Mouse (Mus musculus) intestine, embryonic 16.5 days (tissue): ENCODE data around the gene Cstad. TPM values are rescaled to one million over a fixed set of nuclear protein-coding genes. Genes with fewer than 3 reads are reported as not detected.

ENCODE experiments used
- ATAC-seq: fragments of 200-750 bp; cut with Nextera tagmentation; 2 replicates; pipeline ENCODE4 v1.8.0; 2017; ENCODE audit warnings: moderate TSS enrichment, moderate library complexity
- H3K27ac ChIP-seq: fragments of 300-500 bp; sonication (generic); 2 replicates; pipeline ENCODE4 v1.5.1; 2014; ENCODE audit warnings: mild to moderate bottlenecking, low read length
- H3K27me3 ChIP-seq: fragments of 300-500 bp; sonication (generic); replicated peaks from 2 replicates; pipeline ENCODE4 v1.6.1; 2014; ENCODE audit warnings: low read length, control low read depth, mixed read lengths; ENCODE audit not compliant: control insufficient read depth, insufficient read depth
- H3K36me3 ChIP-seq: fragments of 300-500 bp; sonication (generic); 2 replicates; pipeline ENCODE4 v1.6.1; 2014; ENCODE audit warnings: low read length, control low read depth; ENCODE audit not compliant: control insufficient read depth, insufficient read depth
- H3K4me1 ChIP-seq: fragments of 300-500 bp; sonication (generic); 2 replicates; pipeline ENCODE4 v1.6.1; 2014; ENCODE audit warnings: low read length, control low read depth, mixed read lengths; ENCODE audit not compliant: control insufficient read depth, insufficient read depth
- H3K4me2 ChIP-seq: fragments of 300-500 bp; sonication (generic); 2 replicates; pipeline ENCODE4 v1.6.1; 2014; ENCODE audit warnings: low read depth, low read length, control low read depth
- H3K4me3 ChIP-seq: fragments of 300-500 bp; sonication (generic); 2 replicates; pipeline ENCODE4 v1.5.1; 2014; ENCODE audit warnings: mild to moderate bottlenecking, low read length
- H3K9ac ChIP-seq: fragments of 300-500 bp; sonication (generic); 2 replicates; pipeline ENCODE4 v1.6.1; 2014; ENCODE audit warnings: low read depth, low read length
- H3K9me3 ChIP-seq: fragments of 300-500 bp; sonication (generic); 2 replicates; pipeline ENCODE4 v1.6.1; 2016; ENCODE audit warnings: low read length, control low read depth; ENCODE audit not compliant: control insufficient read depth
- WGBS: fragments of 180-500 bp; shearing (Covaris S2); extraction: QIAGEN DNeasy Blood & Tissue Kit; methylation state at CpG from one replicate; pipeline ENCODE4 v1.1.7; 2014; 5-methylcytosine and 5-hydroxymethylcytosine counted together
- polyA plus RNA-seq: library from polyadenylated mRNA; unstranded; fragments of >200 nt; fragmentation: Nextera tagmentation; extraction: Ambion mirVana; gene quantifications from 2 replicates; pipeline ENCODE4 v1.2.1, GENCODE M21; 2015

Cstad gene
- polyA plus RNA-seq, 1 experiment from 2014 or later: 0.99 TPM

DNA sequence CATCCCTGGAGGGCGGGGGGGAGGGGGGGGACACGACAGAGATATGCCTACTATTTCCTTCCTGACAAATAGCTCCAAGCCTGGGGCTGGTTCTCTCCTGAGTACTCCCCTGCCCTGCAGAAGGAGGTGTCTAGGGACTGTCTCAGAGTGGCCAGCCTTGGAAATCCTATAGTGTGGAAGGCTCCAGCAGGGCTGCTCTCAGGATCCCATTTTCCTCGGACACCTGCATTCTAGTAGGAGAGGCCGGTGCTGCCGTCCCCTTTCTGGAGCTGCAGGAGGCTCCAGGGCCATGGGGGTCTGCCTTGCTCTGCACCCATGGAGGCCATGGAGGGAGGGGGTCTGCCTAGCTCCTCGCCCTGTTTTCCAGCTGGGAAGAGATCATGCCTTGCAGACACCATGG is 2.4 kb upstream of the Cstad start:
- Histone ChIP-seq H3K4me1 (peaks cover 29% of the 10 kb centered on the region), H3K27ac (no peak overlapping the region), H3K4me2 (no peak overlapping the region), H3K27me3 (no peaks in the 10 kb centered on the region), H3K4me3 (no peak overlapping the region), H3K9ac (no peak overlapping the region), H3K36me3 (no peaks in the 10 kb centered on the region), H3K9me3 (no peaks in the 10 kb centered on the region)
- WGBS: 77% methylated on average over 6 of the region's 6 CpGs
- ATAC-seq: no peak

DNA sequence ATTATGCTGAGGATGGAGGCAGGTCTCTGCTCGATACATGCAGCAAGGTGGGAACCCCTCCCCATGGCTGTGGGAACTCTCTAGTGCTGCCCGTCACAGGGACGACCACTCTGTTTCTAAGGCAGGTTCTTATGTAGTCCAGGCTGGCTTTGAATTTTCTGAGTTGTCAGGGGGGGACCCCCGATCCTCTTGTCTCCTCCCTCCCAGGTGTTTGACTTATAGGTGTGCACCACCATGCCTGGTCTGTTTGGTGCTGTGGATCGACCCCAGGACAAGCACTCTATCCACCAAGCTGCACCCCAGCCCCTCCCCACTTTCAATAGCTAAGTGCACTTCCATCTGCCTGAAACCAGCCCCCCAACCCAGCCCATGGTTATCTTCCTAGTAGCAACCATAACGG is 1.9 kb upstream of the Cstad start:
- no peak overlapping the region for H3K27ac ChIP-seq
- H3K36me3 ChIP-seq: no peaks in the 10 kb centered on the region
- WGBS: 77% methylated on average over 6 of the region's 6 CpGs
- peak overlapping the region; percentile 78; the same call in 1 of the 2 replicates for H3K9ac ChIP-seq
- ATAC-seq: no peak
- H3K9me3 ChIP-seq: no peaks in the 10 kb centered on the region
- H3K4me1 ChIP-seq: peaks cover 29% of the 10 kb centered on the region
- no peak overlapping the region for H3K4me3 ChIP-seq
- H3K27me3 ChIP-seq: no peaks in the 10 kb centered on the region
- no peak overlapping the region for H3K4me2 ChIP-seq

DNA sequence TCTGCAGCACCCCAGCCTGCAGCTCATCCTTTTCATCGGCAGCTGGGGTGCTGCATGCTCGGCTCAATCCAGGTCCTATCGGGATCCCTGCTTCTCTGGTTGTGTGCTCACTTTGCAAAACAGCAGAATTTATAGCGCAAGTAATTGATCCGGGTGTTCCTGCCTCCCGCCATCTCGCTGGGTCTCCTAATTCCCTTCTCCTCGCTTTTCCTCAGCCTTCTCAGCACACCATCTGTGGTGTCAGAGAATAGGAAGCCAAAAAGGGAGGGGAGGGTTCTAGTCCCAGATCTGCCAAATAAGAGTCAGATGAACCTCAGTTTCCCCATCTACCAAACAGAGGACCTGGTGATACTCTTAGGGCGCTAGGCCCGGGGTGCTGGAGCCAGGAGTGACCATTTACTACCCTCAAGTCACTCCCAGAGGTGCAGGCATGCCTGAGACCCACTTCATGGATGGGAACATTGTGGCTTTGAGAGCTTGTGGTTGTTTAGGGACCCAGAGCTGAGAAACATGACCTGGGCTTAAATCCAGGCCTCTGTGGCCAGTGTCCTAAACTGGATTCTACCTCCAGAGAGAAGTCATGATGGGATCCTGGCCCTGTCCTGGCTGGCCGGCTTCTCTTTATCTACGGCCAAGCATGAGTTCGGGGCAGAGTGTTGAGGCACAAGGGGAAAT is 1.1 kb upstream of the Cstad start:
- no peak for ATAC-seq
- Histone ChIP-seq H3K9me3 (no peaks in the 10 kb centered on the region), H3K27me3 (no peaks in the 10 kb centered on the region), H3K27ac (peak overlapping the region; percentile 98), H3K4me2 (peak overlapping the region; percentile 75; the same call in 1 of the 2 replicates), H3K4me3 (no peak overlapping the region), H3K9ac (peak overlapping the region; percentile 78), H3K36me3 (no peaks in the 10 kb centered on the region), H3K4me1 (peaks cover 24% of the 10 kb centered on the region)
- WGBS: 69% methylated on average over 13 of the region's 13 CpGs

DNA sequence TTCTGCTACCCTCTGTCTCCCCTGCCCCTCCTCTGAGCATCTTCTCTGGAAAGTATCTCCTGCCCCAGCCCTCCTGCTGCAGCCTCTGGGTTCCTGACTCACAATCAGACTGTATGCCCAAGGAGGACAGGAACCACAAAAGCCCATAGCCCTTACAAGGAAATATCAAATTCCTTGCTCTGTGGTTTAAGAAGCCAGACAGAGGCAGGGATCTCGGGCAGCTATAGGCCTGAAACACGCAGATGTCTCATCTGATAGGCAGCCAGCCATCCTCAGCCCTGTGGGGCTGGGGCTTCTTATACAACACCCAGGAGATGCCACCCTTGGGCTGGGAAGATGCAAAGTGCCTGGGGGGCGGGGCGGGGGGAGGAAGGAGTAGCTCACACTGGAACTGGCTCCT is 956 bp downstream of the Cstad start:
- H3K27ac ChIP-seq: peak overlapping the region; percentile 98
- ATAC-seq: no peak
- H3K36me3 ChIP-seq: no peaks in the 10 kb centered on the region
- no peak overlapping the region for H3K4me2 ChIP-seq
- H3K9ac ChIP-seq: 0 out of 2 replicates have a peak overlapping the region, but pooled peaks have one; percentile 78
- no peaks in the 10 kb centered on the region for H3K9me3 ChIP-seq
- 89% methylated on average over 4 of the region's 4 CpGs for WGBS
- H3K27me3 ChIP-seq: no peaks in the 10 kb centered on the region
- peaks cover 35% of the 10 kb centered on the region for H3K4me1 ChIP-seq
- no peak overlapping the region for H3K4me3 ChIP-seq

DNA sequence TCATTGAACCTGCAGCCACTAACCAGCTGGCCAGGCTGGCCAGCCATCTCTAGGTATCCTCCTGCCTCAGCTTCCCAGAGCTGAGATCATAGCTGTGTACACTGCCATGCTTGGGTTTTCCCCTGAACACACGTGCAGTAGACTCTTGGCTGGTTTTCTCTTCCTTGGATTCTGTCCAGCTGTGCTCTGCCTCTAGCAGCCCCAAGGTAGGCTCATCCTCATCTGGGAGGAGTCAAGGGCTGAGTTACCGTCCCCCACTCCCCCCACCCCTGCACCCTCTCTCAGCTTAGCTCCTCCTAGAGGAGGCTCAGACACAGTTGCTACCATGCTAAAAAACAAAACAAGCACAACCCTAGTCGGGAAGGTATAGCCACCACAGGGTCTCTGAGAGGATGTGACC is 4.8 kb downstream of the Cstad start:
- 47% methylated on average over 3 of the region's 3 CpGs for WGBS
- H3K4me3 ChIP-seq: no peak overlapping the region
- H3K4me2 ChIP-seq: no peak overlapping the region
- no peaks in the 10 kb centered on the region for H3K27me3 ChIP-seq
- ATAC-seq: no peak
- H3K4me1 ChIP-seq: peaks cover 34% of the 10 kb centered on the region
- no peaks in the 10 kb centered on the region for H3K9me3 ChIP-seq
- peak overlapping the region; percentile 87; the same call in 1 of the 2 replicates for H3K27ac ChIP-seq
- H3K9ac ChIP-seq: no peak overlapping the region
- H3K36me3 ChIP-seq: no peaks in the 10 kb centered on the region

DNA sequence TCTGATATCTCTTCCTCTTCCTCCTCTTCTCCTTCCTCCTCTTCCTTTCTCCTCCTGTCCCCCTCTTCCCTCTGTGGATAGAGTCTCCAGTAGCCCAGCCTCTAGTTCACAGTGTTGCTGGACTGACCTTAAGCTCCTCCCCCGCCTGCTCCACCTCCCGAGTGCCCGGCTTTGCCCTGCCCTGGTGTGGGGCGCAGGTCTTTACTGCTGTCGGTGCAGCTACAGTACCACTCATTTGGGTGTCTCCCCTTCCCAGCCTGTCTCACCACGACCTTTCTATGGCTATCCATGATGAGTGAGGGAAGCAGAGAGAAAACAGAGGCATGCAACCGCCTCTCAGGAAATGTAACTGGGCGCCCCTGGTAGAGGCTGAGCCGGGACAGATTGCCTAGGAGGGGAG is 5.5 kb downstream of the Cstad start:
- Histone ChIP-seq H3K9ac (peak overlapping the region; percentile 50), H3K4me2 (peak overlapping the region; percentile 53), H3K9me3 (no peaks in the 10 kb centered on the region), H3K27me3 (no peaks in the 10 kb centered on the region), H3K4me1 (peaks cover 39% of the 10 kb centered on the region), H3K36me3 (no peaks in the 10 kb centered on the region), H3K27ac (peak overlapping the region; percentile 87), H3K4me3 (peak overlapping the region; percentile 15)
- 8% methylated on average over 9 of the region's 9 CpGs for WGBS
- peak; percentile 41; the same call in 1 of the 2 replicates for ATAC-seq

DNA sequence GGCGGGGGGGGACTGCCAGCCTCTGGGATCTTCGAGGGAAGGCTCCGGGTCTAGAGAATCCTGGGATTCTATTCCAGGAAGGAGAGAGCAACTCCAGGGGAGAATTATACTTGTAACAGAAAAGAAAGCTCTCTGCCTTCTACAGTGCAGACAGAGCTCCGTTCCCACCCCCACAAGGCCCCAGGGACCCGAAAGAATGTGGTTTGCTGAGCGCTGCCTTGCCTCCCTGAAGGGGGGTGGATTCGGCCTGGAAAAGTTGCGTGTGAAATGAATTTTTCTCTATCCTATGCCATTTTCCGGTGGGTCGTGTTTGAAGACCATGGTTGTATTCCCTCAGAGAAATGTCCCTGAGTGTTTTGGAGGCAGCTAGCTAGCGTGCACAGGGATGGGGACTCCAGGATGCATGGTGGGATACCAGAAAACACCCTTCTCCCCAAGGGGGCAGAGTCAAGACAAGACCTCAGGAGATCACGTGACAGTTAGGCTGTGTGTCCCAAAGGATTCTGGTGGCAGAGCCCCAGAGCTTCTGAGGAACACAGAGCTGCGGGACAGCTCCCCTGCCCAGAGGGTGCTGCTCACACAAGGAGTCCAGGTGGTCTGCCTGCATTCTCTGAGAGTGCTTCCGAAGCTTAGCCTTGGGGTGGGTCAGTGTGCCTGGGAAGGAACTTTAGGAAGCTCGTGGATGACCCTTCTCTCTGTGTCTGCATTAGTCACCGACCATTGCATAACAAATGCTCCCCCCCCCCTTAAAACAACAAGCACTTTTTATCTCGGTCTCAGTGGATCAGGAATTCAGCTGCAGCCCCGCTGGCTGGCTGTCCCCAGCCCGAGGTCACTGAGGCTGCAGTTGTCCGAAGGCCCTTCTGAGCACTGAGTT is 6.4 kb downstream of the Cstad start:
- Histone ChIP-seq H3K9ac (peak overlapping the region; percentile 50), H3K9me3 (no peaks in the 10 kb centered on the region), H3K4me3 (peak overlapping the region; percentile 15; the same call in 1 of the 2 replicates), H3K36me3 (no peaks in the 10 kb centered on the region), H3K27ac (peak overlapping the region; percentile 87), H3K27me3 (no peaks in the 10 kb centered on the region), H3K4me2 (peak overlapping the region; percentile 53), H3K4me1 (peaks cover 48% of the 10 kb centered on the region)
- WGBS: 13% methylated on average over 20 of the region's 20 CpGs
- ATAC-seq: peak; percentile 12; the same call in 1 of the 2 replicates

DNA sequence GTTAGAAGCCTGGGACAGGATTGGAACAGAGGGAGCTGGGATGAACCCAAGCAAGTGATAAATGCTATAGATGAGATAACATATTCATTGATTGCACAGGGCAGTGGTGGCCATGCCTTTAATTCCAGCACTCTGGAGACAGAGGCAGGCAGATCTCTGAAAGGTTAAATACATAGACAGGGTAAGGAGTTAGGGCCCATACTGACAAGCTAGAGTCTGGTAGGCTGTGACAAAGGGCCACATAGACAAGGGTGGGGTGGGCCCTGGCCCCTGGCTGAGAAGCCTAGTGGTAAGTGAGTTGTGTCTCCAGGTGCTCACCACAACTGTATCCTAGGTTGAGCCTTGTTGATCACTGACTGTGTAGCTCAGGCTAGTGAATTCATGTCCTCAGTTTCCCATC is 7.6 kb downstream of the Cstad start:
- H3K4me2 ChIP-seq: no peak overlapping the region
- H3K4me3 ChIP-seq: no peak overlapping the region
- H3K9me3 ChIP-seq: no peaks in the 10 kb centered on the region
- no peak overlapping the region for H3K9ac ChIP-seq
- no peaks in the 10 kb centered on the region for H3K27me3 ChIP-seq
- H3K36me3 ChIP-seq: no peaks in the 10 kb centered on the region
- H3K27ac ChIP-seq: no peak overlapping the region
- H3K4me1 ChIP-seq: peaks cover 56% of the 10 kb centered on the region
- no peak for ATAC-seq

DNA sequence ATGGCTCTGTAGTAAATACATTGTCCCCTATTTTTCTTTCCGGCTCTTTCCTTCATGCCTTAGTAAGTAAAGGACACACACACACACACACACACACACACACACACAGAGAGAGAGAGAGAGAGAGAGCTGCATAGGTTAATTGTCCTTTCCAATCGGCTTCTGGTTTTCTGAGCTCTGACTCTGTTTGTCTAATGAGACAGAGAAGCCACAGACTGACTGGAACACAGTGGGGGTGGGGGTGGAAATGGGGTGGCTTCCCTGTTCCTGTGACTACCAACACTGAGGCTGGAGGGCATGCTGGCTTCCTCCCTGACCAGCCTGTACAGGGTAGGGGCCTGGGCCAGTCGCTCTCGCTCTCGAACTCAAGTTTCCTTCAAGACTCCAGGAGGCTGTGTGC is 8.9 kb downstream of the Cstad start:
- H3K27me3 ChIP-seq: no peaks in the 10 kb centered on the region
- H3K4me3 ChIP-seq: no peak overlapping the region
- H3K9me3 ChIP-seq: no peaks in the 10 kb centered on the region
- peaks cover 56% of the 10 kb centered on the region for H3K4me1 ChIP-seq
- no peak for ATAC-seq
- H3K27ac ChIP-seq: no peak overlapping the region
- no peak overlapping the region for H3K4me2 ChIP-seq
- WGBS: 68% methylated on average over 5 of the region's 5 CpGs
- no peak overlapping the region for H3K9ac ChIP-seq
- H3K36me3 ChIP-seq: no peaks in the 10 kb centered on the region
